Mouse (Mus musculus) frontal cortex, adult (tissue): ENCODE measurements around the gene Crtac1.

ENCODE experiments used
- ATAC-seq: cut with Nextera tagmentation; 2 replicates; pipeline ENCODE4 v1.9.2; 2017; ENCODE audit warnings: mild to moderate bottlenecking, moderate library complexity, mixed read lengths; ENCODE audit not compliant: low TSS enrichment

The Crtac1 gene

GRCm38 (mm10) chr19:42425208-42425607, 6.4 kb downstream of the Crtac1 start:
- no peak for ATAC-seq

GRCm38 (mm10) chr19:42415042-42415441, 16.5 kb downstream of the Crtac1 start:
- peak; percentile 84 for ATAC-seq

GRCm38 (mm10) chr19:42409856-42410255, 21.7 kb downstream of the Crtac1 start:
- no peak for ATAC-seq

GRCm38 (mm10) chr19:42409226-42409625, 22.4 kb downstream of the Crtac1 start:
- no peak for ATAC-seq

GRCm38 (mm10) chr19:42404364-42404763, 27.2 kb downstream of the Crtac1 start:
- no peak for ATAC-seq

DNA sequence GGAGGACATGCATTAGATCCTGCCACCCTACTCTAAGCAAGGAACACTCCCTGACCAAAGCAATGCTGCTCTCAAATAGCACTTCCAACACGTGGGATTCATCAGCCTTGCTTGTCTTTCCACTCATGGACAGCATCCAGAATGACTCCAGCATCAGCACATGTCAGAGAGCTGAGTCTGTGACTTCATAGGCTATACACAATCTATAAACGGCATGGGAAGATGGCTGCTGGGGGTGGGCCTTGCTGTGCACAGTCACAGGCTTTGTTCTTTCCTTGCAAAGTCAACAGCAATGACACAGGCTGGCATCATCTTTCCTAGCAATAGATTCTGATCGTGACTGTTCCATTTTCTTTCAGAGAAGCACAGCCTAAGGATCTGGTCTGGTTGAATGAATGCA, 31.6 kb downstream of the Crtac1 start:
- ATAC-seq: no peak

DNA sequence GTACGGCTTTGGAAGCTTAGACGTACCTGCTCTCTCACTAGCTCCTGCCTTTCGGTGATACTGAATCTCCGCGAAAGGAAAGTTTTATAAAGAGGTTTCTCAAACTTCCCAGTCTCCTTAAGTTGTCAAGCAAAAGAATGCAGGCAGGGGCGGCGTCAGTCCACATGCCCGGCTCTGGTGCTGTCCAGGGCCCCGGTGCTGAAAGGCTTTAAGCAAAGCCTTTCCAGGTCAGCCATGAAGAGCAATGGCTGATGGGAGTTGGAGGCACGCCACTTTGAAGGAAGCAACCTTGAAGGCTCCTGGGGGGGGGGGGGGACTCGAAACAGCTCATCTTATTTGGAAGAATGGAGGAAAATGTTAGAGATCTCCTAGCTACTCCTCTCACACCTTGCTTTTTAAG, 34.3 kb downstream of the Crtac1 start:
- ATAC-seq: no peak

GRCm38 (mm10) chr19:42394848-42395534, 36.6 kb downstream of the Crtac1 start:
- no peak for ATAC-seq

DNA sequence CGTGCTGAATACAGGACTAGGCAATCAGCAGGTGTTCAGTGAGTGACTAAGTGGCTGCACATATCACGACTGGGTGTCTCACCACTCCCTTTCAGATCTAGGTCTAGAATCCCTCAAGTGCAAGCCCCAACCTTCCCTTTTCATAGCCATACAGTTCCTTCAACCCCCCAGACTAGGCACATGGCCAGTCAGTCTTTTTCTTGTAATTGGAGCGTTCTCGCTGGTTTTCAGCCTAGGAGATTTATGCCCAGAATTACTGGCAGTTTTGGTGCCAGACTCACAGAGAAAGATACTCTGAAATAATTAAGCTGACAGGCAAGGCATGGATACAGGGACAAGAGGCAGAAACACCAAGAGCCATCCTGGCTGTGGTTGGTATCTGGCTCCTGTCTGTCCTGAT, 37.7 kb downstream of the Crtac1 start:
- peak; percentile 53 for ATAC-seq

DNA sequence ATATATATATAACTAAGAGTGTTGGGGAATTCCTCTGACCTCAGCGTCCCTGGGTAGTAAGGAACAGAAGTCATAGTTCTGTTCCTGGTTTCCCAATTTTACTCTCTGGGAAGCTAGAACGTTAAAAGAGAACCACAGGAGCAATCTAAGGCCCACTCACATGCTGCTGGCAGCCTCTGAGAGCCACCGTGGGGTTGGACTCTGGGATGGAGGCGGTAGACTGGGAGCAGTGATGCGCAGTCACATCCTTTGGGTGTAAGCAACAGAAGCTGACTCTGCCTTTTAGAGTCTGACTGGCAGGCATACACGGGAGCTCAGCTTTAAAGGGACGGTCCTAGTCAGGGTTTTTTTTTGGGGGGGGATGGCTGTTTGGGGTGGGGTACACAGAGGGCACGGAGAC, 39.5 kb downstream of the Crtac1 start:
- peak; percentile 79 for ATAC-seq

- no peak for ATAC-seq
Measured at GRCm38 (mm10) chr19:42389574-42389973, 42.0 kb downstream of the Crtac1 start.

- ATAC-seq: peak; percentile 14
Measured at GRCm38 (mm10) chr19:42384981-42385598, 46.5 kb downstream of the Crtac1 start.

DNA sequence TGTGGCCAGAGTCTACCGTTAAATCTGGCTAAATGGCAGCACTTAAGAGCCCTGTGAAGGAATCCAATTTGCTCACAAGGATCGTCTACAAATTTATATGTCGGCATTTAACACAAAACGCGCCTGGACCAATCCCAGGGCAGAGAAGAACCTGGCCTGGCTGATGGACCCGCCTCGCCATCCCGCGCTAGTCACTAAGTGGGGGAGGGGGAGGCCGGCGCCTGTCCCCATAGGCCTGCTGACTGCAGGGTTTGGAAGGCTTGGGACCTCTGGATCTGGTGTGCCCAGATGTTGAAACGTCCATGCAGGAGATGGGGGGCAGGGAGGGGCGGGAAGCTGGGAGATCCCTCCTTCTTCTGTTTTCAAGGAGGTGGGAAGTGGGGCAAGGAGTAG, 50.6 kb downstream of the Crtac1 start:
- ATAC-seq: no peak

DNA sequence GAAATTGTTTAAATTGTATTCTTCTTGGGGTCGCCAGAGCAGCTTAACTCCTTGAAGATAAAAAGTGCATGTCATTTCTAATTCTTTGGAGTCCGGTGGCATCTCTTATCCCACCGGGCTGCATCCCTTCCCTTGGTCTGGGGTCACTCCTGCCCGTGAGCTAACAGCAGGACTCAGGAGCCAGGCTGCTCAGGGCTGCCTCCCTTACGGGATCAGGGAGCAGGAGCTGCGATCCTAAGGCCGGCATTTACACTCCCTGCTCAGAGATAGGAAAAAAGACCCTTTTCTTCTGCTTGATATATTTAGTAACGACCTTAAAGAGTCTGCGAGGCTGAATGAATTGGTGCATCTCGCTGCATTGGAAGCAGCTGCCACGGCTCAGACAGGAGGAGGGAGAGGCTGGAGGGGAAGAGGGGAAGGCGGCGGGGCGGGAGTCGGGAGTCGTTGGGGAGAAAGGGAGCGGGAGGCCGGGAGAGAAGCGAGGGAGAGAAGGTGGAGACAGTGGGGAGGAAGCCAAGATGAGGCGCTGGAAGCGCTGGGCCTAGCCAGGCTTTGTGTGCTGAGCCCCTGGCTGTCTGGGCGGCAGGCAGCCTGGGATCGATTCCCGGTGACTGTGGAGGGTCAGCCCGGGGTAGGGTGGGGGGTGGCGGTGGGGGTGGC, 51.1 kb downstream of the Crtac1 start:
- ATAC-seq: peak; percentile 51

GRCm38 (mm10) chr19:42379798-42380197, 51.8 kb downstream of the Crtac1 start:
- peak; percentile 91 for ATAC-seq

- no peak for ATAC-seq
Measured at GRCm38 (mm10) chr19:42377206-42377605, 54.4 kb downstream of the Crtac1 start.

DNA sequence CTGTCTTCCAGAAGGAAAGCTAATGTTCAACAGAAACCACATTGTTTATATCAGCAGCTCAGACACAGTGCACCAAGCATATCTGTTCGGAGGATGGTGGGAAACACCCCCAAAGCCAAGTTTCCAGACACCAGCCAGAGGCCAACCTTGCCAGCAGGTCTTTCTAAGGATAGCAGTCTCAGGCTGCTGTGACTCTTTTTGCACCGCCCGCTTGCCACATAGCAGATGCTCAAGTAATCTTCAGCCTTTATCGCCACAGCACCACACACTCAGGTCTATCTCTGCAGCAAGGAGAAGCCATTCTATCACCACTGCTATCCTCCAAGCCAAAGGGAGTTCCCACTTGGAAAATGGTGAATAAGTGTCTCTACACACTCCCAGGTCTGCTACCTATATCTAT, 68.0 kb downstream of the Crtac1 start:
- peak; percentile 55 for ATAC-seq

- no peak for ATAC-seq
Measured at GRCm38 (mm10) chr19:42358406-42358805, 73.2 kb downstream of the Crtac1 start.

GRCm38 (mm10) chr19:42356854-42357253, 74.7 kb downstream of the Crtac1 start:
- peak; percentile 78 for ATAC-seq

DNA sequence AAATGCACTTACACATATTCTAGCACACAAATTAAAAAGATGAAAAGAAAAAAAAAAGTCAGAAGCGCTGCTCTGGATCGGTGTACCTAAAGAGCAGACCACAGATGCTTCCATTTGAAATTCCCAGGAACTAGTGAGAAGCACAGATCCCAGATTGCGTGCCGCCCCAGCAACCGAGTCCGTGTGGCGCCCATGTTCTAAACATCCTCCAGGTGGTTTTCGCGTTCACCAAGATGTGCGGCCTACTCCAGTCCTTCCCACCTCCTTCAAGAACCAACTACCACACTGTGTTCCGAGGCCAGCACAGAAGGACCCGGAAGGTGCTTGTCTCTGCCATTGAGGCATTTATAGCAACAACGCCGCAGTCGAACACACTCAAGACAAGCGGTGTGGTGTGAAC, 76.1 kb downstream of the Crtac1 start:
- ATAC-seq: peak; percentile 44

DNA sequence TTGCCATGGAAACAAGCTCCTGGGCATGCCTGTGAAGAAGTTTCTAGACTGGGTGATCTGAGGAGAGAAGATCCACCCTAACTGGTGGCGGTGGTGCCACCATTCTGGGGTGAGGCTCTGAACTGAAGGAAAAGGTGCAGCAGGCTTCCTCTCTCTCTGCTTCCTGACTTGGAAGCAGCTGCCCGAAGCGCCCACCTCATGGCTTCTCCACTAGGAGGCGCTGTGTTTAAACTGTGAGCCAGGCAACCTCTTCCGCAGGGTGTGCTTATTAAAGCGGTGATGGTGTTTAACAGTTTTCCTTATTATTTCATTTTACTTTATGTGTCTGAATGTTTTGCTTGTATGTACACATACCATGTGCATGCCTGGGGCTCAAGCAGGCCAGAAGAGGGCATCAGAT, 90.4 kb downstream of the Crtac1 start:
- 0 out of 2 replicates have a peak, but pooled peaks have one; percentile 23 for ATAC-seq

GRCm38 (mm10) chr19:42332081-42332736, 99.4 kb downstream of the Crtac1 start:
- 0 out of 2 replicates have a peak, but pooled peaks have one; percentile 45 for ATAC-seq

GRCm38 (mm10) chr19:42331446-42331845, 100.1 kb downstream of the Crtac1 start:
- ATAC-seq: no peak
